Mouse (Mus musculus): ENCODE measurements around the gene Smarce1. TPM values are rescaled to one million over a fixed set of nuclear protein-coding genes. Genes with fewer than 3 reads are reported as not detected.

Gene Smarce1
- total RNA-seq, 2 experiments from 2014 or later, result 50.1 to 60.8 TPM

- DNase-seq, result no peak
These were observed 61.4 kb downstream of the Smarce1 start for GRCm38 (mm10) chr11:99169438-99169837.

- no peak for DNase-seq
These were observed 62.8 kb downstream of the Smarce1 start for GRCm38 (mm10) chr11:99168030-99168474.

DNA sequence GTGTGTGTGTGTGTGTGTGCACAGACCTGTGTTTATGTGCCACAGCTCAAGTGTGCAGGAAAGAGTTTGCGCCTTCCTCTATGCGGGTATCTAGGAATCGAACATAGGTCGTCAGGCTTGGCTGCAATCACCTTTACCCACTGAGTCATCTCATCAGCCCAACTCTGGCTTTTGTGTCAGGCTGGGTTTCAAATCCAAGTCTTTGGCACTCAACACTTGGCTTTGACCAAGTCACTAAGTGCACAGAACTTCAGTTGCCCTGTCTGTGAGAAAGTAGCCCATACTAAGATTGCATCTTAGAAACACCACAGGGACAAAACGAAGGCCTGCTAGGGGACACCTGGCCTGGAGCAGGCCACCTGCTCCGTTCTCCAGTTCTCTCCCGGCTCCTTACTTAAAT, 63.2 kb downstream of the Smarce1 start:
- DNase-seq, result no peak

- no peak for DNase-seq
These were observed 64.6 kb downstream of the Smarce1 start for GRCm38 (mm10) chr11:99166241-99166640.

DNA sequence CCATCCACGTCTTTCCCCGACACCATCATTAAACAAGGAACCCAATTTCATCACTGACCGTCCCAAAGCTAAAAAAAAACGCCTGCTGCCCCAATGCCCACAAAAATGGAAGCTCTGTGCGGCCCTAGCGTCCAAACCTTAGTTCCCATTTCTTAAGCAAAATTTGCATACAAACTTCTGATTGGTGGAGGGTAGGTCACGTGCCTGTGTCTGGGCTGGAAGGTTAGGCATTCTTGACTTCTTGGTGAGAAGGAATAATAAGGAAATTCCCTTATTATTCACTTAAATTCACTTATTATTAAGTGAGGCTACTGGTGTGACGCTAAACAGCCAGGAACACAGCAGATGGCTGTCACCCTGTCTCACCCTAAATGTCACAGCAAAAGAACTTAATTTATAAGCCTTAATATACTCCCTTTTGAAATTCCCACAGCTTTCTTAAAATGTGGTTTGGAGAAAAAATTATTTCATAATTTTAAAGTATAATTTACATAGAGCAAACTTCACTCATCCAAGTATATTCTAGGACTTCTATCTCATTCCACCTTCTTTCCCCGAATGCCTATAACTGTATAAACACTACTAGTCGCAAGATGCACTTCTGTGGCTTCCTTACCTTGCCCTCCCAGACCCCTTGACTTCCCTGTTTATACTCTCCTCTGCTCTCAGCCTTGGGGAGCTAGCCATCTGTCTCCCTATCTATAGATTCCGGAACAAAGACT, 65.6 kb downstream of the Smarce1 start:
- DNase-seq, result no peak

- no peak for DNase-seq
These were observed 67.7 kb downstream of the Smarce1 start for GRCm38 (mm10) chr11:99162972-99163686.

GRCm38 (mm10) chr11:99161648-99162047, 69.2 kb downstream of the Smarce1 start:
- DNase-seq, result no peak

DNA sequence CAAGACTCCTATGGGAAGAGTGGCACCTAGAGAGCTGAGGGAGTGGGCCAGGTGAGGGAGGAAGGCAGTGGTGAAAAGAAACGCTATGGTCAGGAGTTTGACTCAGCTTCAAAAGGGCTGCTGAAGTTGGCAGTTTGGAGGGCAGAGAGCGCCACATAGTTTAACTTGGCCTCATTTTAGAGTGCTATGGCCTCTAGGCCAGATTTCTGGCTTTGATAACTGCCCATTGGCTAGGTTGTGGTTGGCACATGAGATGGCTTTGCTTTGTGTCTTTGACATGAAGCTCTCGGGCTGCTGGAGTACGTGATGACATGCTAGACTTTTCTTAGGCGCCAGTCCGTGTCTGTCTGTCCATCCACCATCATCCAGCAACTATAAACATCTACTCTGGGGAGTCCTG, 70.6 kb downstream of the Smarce1 start:
- DNase-seq, result no peak

Other genes starting within 250 kb of the Smarce1 start
- gene Gjd3, start 248.0 kb downstream of the Smarce1 start, total RNA-seq (2021), result not detected
- gene Top2a, start 206.8 kb downstream of the Smarce1 start, total RNA-seq (2021), result 10 to 100 TPM; 15.4 to 20.5 TPM
- 10 to 100 TPM; 82.3 to 97.6 TPM for gene Igfbp4, start 189.8 kb downstream of the Smarce1 start, total RNA-seq (2021)
- under 1 TPM; 0.13 to 0.20 TPM for gene Tns4, start 141.7 kb downstream of the Smarce1 start, total RNA-seq (2021)
- under 1 TPM in 1 of 2 experiments, not detected in 1; 0.20 TPM for gene Ccr7, start 75.9 kb downstream of the Smarce1 start, total RNA-seq (2021)
- 1 to 10 TPM in 1 of 2 experiments, under 1 TPM in 1; 0.79 to 1.1 TPM for gene Krt222, start 13.1 kb upstream of the Smarce1 start, total RNA-seq (2021)
- gene Krt24, start 54.2 kb upstream of the Smarce1 start, total RNA-seq (2021), result not detected
- not detected for gene Krt25, start 91.9 kb upstream of the Smarce1 start, total RNA-seq (2021)
- gene Krt26, start 106.9 kb upstream of the Smarce1 start, total RNA-seq (2021), result not detected
- gene Krt27, start 120.1 kb upstream of the Smarce1 start, total RNA-seq (2021), result not detected
- gene Krt28, start 143.9 kb upstream of the Smarce1 start, total RNA-seq (2021), result not detected
- gene Krt10, start 158.3 kb upstream of the Smarce1 start, total RNA-seq (2021), result 1 to 10 TPM; 4.4 to 6.4 TPM
- not detected for gene Krt12, start 191.2 kb upstream of the Smarce1 start, total RNA-seq (2021)
- under 1 TPM in 1 of 2 experiments, not detected in 1; 0.26 TPM for gene Krt20, start 207.1 kb upstream of the Smarce1 start, total RNA-seq (2021)

Measured in adrenal gland, postnatal 36 days (tissue).